Mouse (Mus musculus): ENCODE data around the gene Emilin1. TPM values are rescaled to one million over a fixed set of nuclear protein-coding genes. Genes with fewer than 3 reads are reported as not detected.
A peak's percentile ranks its signal among the peaks of the same experiment; 100 is the strongest.

The Emilin1 gene
- polyA plus RNA-seq, 1 experiment from 2014 or later: 187 TPM

- 92% methylated on average over 2 of the region's 2 CpGs for WGBS
- Histone ChIP-seq H3K9ac (ENCODE audit: low read length) (no peak overlapping the region), H3K4me3 (ENCODE audit: low read depth, low read length) (no peak overlapping the region), H3K9me3 (ENCODE audit: control insufficient read depth, low read length) (no peaks in the 10 kb centered on the region), H3K27me3 (replicated peaks; ENCODE audit: control insufficient read depth, insufficient read depth, low read length) (peaks cover 18% of the 10 kb centered on the region), H3K36me3 (ENCODE audit: control insufficient read depth, insufficient read depth, low read length) (no peaks in the 10 kb centered on the region), H3K4me2 (ENCODE audit: low read length) (no peak overlapping the region), H3K4me1 (replicated peaks; ENCODE audit: control insufficient read depth, insufficient read depth, low read length) (0 out of 2 replicates have a peak, but pooled peaks cover 2% of the 10 kb centered on the region), H3K27ac (ENCODE audit: low read depth) (no peak overlapping the region)
- DNase-seq (ENCODE audit: low spot score) (no peak), ATAC-seq (replicated peaks; ENCODE audit: low FRiP score, low TSS enrichment, low read depth) (no peak)
These were observed 29.8 kb downstream of the Emilin1 start for GRCm38 (mm10) chr5:30943004-30943403.

- DNase-seq (ENCODE audit: low spot score) (no peak), ATAC-seq (replicated peaks; ENCODE audit: low FRiP score, low TSS enrichment, low read depth) (no peak)
- H3K9me3 ChIP-seq (ENCODE audit: control insufficient read depth, low read length): no peaks in the 10 kb centered on the region
- no peak overlapping the region for H3K4me2 ChIP-seq (ENCODE audit: low read length)
- H3K4me3 ChIP-seq (ENCODE audit: low read depth, low read length): no peak overlapping the region
- H3K27me3 ChIP-seq (replicated peaks; ENCODE audit: control insufficient read depth, insufficient read depth, low read length): peaks cover 18% of the 10 kb centered on the region
- H3K4me1 ChIP-seq (replicated peaks; ENCODE audit: control insufficient read depth, insufficient read depth, low read length): 0 out of 2 replicates have a peak, but pooled peaks cover 2% of the 10 kb centered on the region
- no peaks in the 10 kb centered on the region for H3K36me3 ChIP-seq (ENCODE audit: control insufficient read depth, insufficient read depth, low read length)
- whole genome bisulfite sequencing: 88% methylated on average over 6 of the region's 6 CpGs
- H3K9ac ChIP-seq (ENCODE audit: low read length): no peak overlapping the region
- no peak overlapping the region for H3K27ac ChIP-seq (ENCODE audit: low read depth)
These were observed 31.1 kb downstream of the Emilin1 start for GRCm38 (mm10) chr5:30944344-30944743.

GRCm38 (mm10) chr5:30944956-30945781, 32.0 kb downstream of the Emilin1 start, which contains the start of gene Cgref1:
Gene Cgref1, minus strand, starts transcription at chr5:30945591.
- DNase-seq (ENCODE audit: low spot score) (peak; percentile 74), ATAC-seq (replicated peaks; ENCODE audit: low FRiP score, low TSS enrichment, low read depth) (peak; percentile 54)
- Histone ChIP-seq H3K9ac (ENCODE audit: low read length) (peak within 1 kb of the TSS; percentile 47), H3K9me3 (ENCODE audit: control insufficient read depth, low read length) (no peaks in the 10 kb centered on the region), H3K27me3 (replicated peaks; ENCODE audit: control insufficient read depth, insufficient read depth, low read length) (peaks cover 18% of the 10 kb centered on the region), H3K27ac (ENCODE audit: low read depth) (no peak within 1 kb of the TSS), H3K4me2 (ENCODE audit: low read length) (peak within 1 kb of the TSS; percentile 75), H3K4me1 (replicated peaks; ENCODE audit: control insufficient read depth, insufficient read depth, low read length) (0 out of 2 replicates have a peak, but pooled peaks cover 6% of the 10 kb centered on the region), H3K4me3 (ENCODE audit: low read depth, low read length) (peak within 1 kb of the TSS; percentile 41), H3K36me3 (ENCODE audit: control insufficient read depth, insufficient read depth, low read length) (no peaks in the 10 kb centered on the region)
- WGBS: 5% methylated on average over 42 of the region's 44 CpGs

- Histone ChIP-seq H3K9ac (ENCODE audit: low read length) (no peak overlapping the region), H3K9me3 (ENCODE audit: control insufficient read depth, low read length) (no peaks in the 10 kb centered on the region), H3K36me3 (ENCODE audit: control insufficient read depth, insufficient read depth, low read length) (peaks cover 14% of the 10 kb centered on the region), H3K27ac (ENCODE audit: low read depth) (no peak overlapping the region), H3K4me1 (replicated peaks; ENCODE audit: control insufficient read depth, insufficient read depth, low read length) (peaks cover 10% of the 10 kb centered on the region; the same call in 1 of the 2 replicates), H3K4me3 (ENCODE audit: low read depth, low read length) (no peak overlapping the region), H3K27me3 (replicated peaks; ENCODE audit: control insufficient read depth, insufficient read depth, low read length) (peaks cover 18% of the 10 kb centered on the region), H3K4me2 (ENCODE audit: low read length) (no peak overlapping the region)
- ATAC-seq (replicated peaks; ENCODE audit: low FRiP score, low TSS enrichment, low read depth) (no peak), DNase-seq (ENCODE audit: low spot score) (no peak)
- 74% methylated on average over 5 of the region's 5 CpGs for WGBS
These were observed 35.4 kb downstream of the Emilin1 start for GRCm38 (mm10) chr5:30948620-30949019.

- Histone ChIP-seq H3K36me3 (ENCODE audit: control insufficient read depth, insufficient read depth, low read length) (peaks cover 26% of the 10 kb centered on the region), H3K4me2 (ENCODE audit: low read length) (peak overlapping the region; percentile 88), H3K9ac (ENCODE audit: low read length) (peak overlapping the region; percentile 47), H3K4me3 (ENCODE audit: low read depth, low read length) (peak overlapping the region; percentile 70), H3K4me1 (replicated peaks; ENCODE audit: control insufficient read depth, insufficient read depth, low read length) (peaks cover 10% of the 10 kb centered on the region; the same call in 1 of the 2 replicates), H3K9me3 (ENCODE audit: control insufficient read depth, low read length) (no peaks in the 10 kb centered on the region), H3K27me3 (replicated peaks; ENCODE audit: control insufficient read depth, insufficient read depth, low read length) (peaks cover 12% of the 10 kb centered on the region), H3K27ac (ENCODE audit: low read depth) (peak overlapping the region; percentile 34; the same call in 1 of the 2 replicates)
- ATAC-seq (replicated peaks; ENCODE audit: low FRiP score, low TSS enrichment, low read depth) (peak; percentile 64), DNase-seq (ENCODE audit: low spot score) (peak; percentile 92)
- under 1% methylated on average over 31 of the region's 31 CpGs for WGBS
These were observed 36.6 kb downstream of the Emilin1 start for GRCm38 (mm10) chr5:30949654-30950326.

GRCm38 (mm10) chr5:30950451-30950850, 37.2 kb downstream of the Emilin1 start:
- Histone ChIP-seq H3K4me1 (replicated peaks; ENCODE audit: control insufficient read depth, insufficient read depth, low read length) (peaks cover 8% of the 10 kb centered on the region; the same call in 1 of the 2 replicates), H3K36me3 (ENCODE audit: control insufficient read depth, insufficient read depth, low read length) (peaks cover 32% of the 10 kb centered on the region), H3K27ac (ENCODE audit: low read depth) (peak overlapping the region; percentile 34; the same call in 1 of the 2 replicates), H3K4me2 (ENCODE audit: low read length) (peak overlapping the region; percentile 88), H3K9me3 (ENCODE audit: control insufficient read depth, low read length) (no peaks in the 10 kb centered on the region), H3K9ac (ENCODE audit: low read length) (no peak overlapping the region), H3K4me3 (ENCODE audit: low read depth, low read length) (peak overlapping the region; percentile 70), H3K27me3 (replicated peaks; ENCODE audit: control insufficient read depth, insufficient read depth, low read length) (peaks cover 7% of the 10 kb centered on the region; the same call in 1 of the 2 replicates)
- no peak for DNase-seq (ENCODE audit: low spot score)
- 64% methylated on average over 4 of the region's 4 CpGs for WGBS
- 0 out of 2 replicates have a peak, but pooled peaks have one; percentile 10 for ATAC-seq (replicated peaks; ENCODE audit: low FRiP score, low TSS enrichment, low read depth)

- Histone ChIP-seq H3K4me3 (ENCODE audit: low read depth, low read length) (no peak overlapping the region), H3K4me1 (replicated peaks; ENCODE audit: control insufficient read depth, insufficient read depth, low read length) (peaks cover 8% of the 10 kb centered on the region; the same call in 1 of the 2 replicates), H3K9ac (ENCODE audit: low read length) (no peak overlapping the region), H3K4me2 (ENCODE audit: low read length) (no peak overlapping the region), H3K9me3 (ENCODE audit: control insufficient read depth, low read length) (no peaks in the 10 kb centered on the region), H3K36me3 (ENCODE audit: control insufficient read depth, insufficient read depth, low read length) (peaks cover 37% of the 10 kb centered on the region), H3K27ac (ENCODE audit: low read depth) (no peak overlapping the region), H3K27me3 (replicated peaks; ENCODE audit: control insufficient read depth, insufficient read depth, low read length) (peaks cover 4% of the 10 kb centered on the region; the same call in 1 of the 2 replicates)
- DNase-seq (ENCODE audit: low spot score) (no peak), ATAC-seq (replicated peaks; ENCODE audit: low FRiP score, low TSS enrichment, low read depth) (no peak)
- WGBS: 87% methylated on average over 2 of the region's 2 CpGs
These were observed 37.7 kb downstream of the Emilin1 start for GRCm38 (mm10) chr5:30950922-30951321.

- Histone ChIP-seq H3K27me3 (replicated peaks; ENCODE audit: control insufficient read depth, insufficient read depth, low read length) (no peaks in the 10 kb centered on the region), H3K4me1 (replicated peaks; ENCODE audit: control insufficient read depth, insufficient read depth, low read length) (peaks cover 8% of the 10 kb centered on the region; the same call in 1 of the 2 replicates), H3K9ac (ENCODE audit: low read length) (no peak overlapping the region), H3K9me3 (ENCODE audit: control insufficient read depth, low read length) (no peaks in the 10 kb centered on the region), H3K27ac (ENCODE audit: low read depth) (no peak overlapping the region), H3K36me3 (ENCODE audit: control insufficient read depth, insufficient read depth, low read length) (peaks cover 40% of the 10 kb centered on the region), H3K4me3 (ENCODE audit: low read depth, low read length) (no peak overlapping the region), H3K4me2 (ENCODE audit: low read length) (no peak overlapping the region)
- ATAC-seq (replicated peaks; ENCODE audit: low FRiP score, low TSS enrichment, low read depth) (no peak), DNase-seq (ENCODE audit: low spot score) (no peak)
- WGBS: 87% methylated on average over 6 of the region's 6 CpGs
These were observed 38.5 kb downstream of the Emilin1 start for GRCm38 (mm10) chr5:30951706-30952105.
